Mouse (Mus musculus) ES-E14 (cell line): ENCODE measurements at regions not wholly inside any gene's neighbourhood (a gene's known extent, or its start where the extent isn't known, plus 50 kb on each side); places are given as distances from the start of the nearest gene placed in this dataset.

Experiments
- CHD2 ChIP-seq: IDR thresholded peaks from 2 replicates; pipeline ENCODE4 v1.6.1; 2014; ENCODE audit warnings: mild to moderate bottlenecking, low read depth, low read length, inconsistent platforms
- ZNF384 ChIP-seq: IDR thresholded peaks from 2 replicates; pipeline ENCODE4 v1.6.1; 2012; ENCODE audit warnings: low read depth, low read length, inconsistent platforms

DNA sequence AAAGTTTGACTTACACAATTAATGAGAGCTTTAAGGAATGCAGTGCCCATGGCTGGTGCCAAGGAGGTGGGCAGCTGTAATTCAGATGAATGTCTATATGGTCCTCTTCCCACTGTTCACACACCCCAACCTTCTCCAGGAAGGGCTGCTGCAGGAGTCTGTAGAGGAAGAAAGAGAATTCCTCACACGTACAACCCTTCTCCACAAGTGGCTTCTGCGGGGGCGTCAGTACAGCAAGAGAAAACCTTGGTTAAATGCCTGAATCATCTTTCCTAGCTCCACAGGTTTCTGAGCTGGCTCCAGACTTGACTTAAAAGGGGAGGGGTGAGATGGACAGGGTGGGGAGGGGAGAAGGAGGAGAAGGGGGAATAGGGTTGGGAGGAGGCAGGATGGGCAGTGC is 306.3 kb downstream of the Tbc1d1 start:
- TF ChIP-seq ZNF384 (no peak), CHD2 (no peak)
